Mouse (Mus musculus) kidney, adult 2 months (tissue): ENCODE measurements at regions not wholly inside any gene's neighbourhood (a gene's known extent, or its start where the extent isn't known, plus 50 kb on each side); places are given as distances from the start of the nearest gene placed in this dataset.

ENCODE experiments used
- CTCF ChIP-seq: fragments of 200-500 bp; conservative IDR thresholded peaks from 2 replicates; pipeline ENCODE4 v1.5.1; 2011; ENCODE audit warnings: low read depth, mild to moderate bottlenecking, control low read depth, low read length, moderate library complexity, mixed read lengths; ENCODE audit not compliant: insufficient read depth, insufficient read length
- POLR2A ChIP-seq: fragments of 200-500 bp; IDR thresholded peaks from one replicate; pipeline ENCODE4 v1.6.1; 2011; ENCODE audit warnings: low read depth, low read length, control low read depth

- TF ChIP-seq CTCF (no peak), POLR2A (no peak)
These were observed 692.3 kb downstream of the Tfap2b start for GRCm38 (mm10) chr1:19900983-19901531.
